Mouse (Mus musculus): Measurements from ENCODE around the gene Gm1527. TPM values are rescaled to one million over a fixed set of nuclear protein-coding genes. Genes with fewer than 3 reads are reported as not detected.
A peak's percentile ranks its signal among the peaks of the same experiment; 100 is the strongest.
"Not testable (repeated sequence)": the region's sequence is repeated elsewhere in the genome, so short reads cannot be mapped to it uniquely, and the experiment has no call there.

Gm1527 gene
- not detected in 2 replicates for polyA plus RNA-seq (2015; fragmentation: Nextera tagmentation; extraction: Ambion mirVana)

DNA sequence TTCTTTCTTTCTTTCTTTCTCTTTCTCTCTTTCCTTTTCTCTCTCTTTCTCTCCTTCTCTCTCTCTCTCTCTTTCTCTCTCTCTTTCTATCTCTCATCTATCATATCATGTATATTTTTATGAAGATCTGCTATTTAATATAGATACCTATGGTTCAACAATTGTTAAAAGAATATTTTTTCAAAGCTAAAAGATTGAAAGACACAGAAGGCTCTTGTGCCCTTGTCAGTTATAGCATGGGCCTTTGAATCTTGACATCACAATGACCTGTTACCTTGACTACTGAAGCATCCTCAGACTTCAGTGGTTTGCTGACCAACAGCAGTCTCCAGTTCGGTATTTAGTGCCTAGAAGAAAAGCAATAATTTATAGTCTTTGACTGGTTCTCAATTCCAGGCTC lies at the start of gene Gm1527:
Gm1527 (plus strand) TSS at position 301 of the 400 bp plus-strand sequence.
- 77% methylated on average over 1 of the region's 1 CpGs for WGBS
- H3K4me1 ChIP-seq: no peaks in the 10 kb centered on the region
- H3K27ac ChIP-seq: no peak within 1 kb of the TSS
- no peaks in the 10 kb centered on the region for H3K27me3 ChIP-seq (replicated peaks)
- no peak within 1 kb of the TSS for H3K4me3 ChIP-seq
- no peak within 1 kb of the TSS for H3K9ac ChIP-seq
- no peak within 1 kb of the TSS for H3K4me2 ChIP-seq
- H3K36me3 ChIP-seq (replicated peaks): no peaks in the 10 kb centered on the region
- no peak for ATAC-seq (replicated peaks)
- no peaks in the 10 kb centered on the region for H3K9me3 ChIP-seq

DNA sequence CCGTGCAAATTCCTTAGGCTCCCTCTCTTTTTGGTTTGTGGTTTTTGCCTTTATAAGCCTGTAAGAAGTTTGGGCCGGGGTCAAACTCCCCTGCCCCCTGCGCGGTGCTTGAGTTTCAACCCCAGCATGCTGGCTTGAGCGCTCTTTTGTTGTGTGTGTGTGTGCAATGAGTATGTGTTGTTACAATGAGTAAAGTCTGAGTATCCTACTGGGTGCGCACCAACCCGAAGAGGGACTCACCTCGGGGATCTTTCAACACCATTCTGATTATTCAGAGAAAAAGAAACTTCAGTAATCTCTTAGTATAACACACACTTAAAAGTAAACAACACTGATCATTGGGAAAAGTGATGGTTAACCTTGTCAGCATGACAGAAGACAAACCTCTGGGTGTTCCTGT lies 49.2 kb upstream of the Gm1527 start:
- Histone ChIP-seq H3K4me2 (no peak overlapping the region), H3K9me3 (no peaks in the 10 kb centered on the region), H3K36me3 (replicated peaks) (no peaks in the 10 kb centered on the region), H3K4me3 (no peak overlapping the region), H3K9ac (no peak overlapping the region), H3K27me3 (replicated peaks) (no peaks in the 10 kb centered on the region), H3K4me1 (no peaks in the 10 kb centered on the region), H3K27ac (no peak overlapping the region)
- 33% methylated on average over 8 of the region's 8 CpGs for WGBS
- ATAC-seq (replicated peaks): no peak

DNA sequence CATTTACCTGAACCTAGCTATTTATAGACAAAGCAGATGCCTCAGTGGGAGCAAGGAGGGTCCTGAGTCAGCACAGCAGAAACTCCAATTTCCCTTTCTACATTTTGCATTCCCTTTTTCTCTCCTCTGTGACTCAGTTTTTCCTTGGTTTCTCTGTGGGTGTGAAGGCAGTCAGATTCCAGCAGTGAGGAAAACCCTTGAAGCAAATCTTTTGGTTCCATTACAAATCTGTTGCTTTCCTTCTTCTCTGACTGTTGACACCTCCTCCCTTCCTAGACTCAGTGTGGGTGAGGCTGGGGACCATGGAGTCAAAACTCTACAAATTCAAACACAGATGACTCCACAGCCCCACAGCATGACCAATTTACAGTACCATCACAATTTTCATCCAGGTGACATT lies 45.3 kb upstream of the Gm1527 start:
- no peak overlapping the region for H3K4me3 ChIP-seq
- no peak overlapping the region for H3K27ac ChIP-seq
- H3K36me3 ChIP-seq (replicated peaks): no peaks in the 10 kb centered on the region
- H3K27me3 ChIP-seq (replicated peaks): no peaks in the 10 kb centered on the region
- no peak overlapping the region for H3K9ac ChIP-seq
- ATAC-seq (replicated peaks): no peak
- H3K4me2 ChIP-seq: no peak overlapping the region
- no peaks in the 10 kb centered on the region for H3K4me1 ChIP-seq
- no peaks in the 10 kb centered on the region for H3K9me3 ChIP-seq

DNA sequence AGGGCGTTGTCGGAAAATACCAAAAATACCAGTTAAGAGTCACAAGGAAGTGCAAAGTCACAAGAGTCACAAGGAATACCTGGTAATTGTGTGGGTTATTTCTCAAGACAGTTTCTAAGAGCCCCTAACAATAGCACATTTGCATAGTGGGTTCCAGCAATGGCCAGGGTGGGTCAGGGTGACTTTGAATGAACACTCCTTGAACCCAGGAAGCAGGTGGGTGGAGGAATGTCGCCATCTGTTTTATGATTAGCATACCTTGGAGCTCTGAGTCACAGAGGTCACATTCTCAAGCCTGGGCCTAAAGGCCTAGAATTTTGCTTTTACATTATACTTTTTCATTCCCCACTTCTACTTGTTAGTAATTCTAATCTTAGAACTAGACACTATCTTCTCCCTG lies 40.2 kb upstream of the Gm1527 start:
- ATAC-seq (replicated peaks); H3K36me3 ChIP-seq (replicated peaks); H3K27ac ChIP-seq; H3K9me3 ChIP-seq; H3K4me2 ChIP-seq; H3K4me3 ChIP-seq; H3K4me1 ChIP-seq; H3K27me3 ChIP-seq (replicated peaks); H3K9ac ChIP-seq: not testable (repeated sequence)
- 92% methylated on average over 3 of the region's 3 CpGs for WGBS

DNA sequence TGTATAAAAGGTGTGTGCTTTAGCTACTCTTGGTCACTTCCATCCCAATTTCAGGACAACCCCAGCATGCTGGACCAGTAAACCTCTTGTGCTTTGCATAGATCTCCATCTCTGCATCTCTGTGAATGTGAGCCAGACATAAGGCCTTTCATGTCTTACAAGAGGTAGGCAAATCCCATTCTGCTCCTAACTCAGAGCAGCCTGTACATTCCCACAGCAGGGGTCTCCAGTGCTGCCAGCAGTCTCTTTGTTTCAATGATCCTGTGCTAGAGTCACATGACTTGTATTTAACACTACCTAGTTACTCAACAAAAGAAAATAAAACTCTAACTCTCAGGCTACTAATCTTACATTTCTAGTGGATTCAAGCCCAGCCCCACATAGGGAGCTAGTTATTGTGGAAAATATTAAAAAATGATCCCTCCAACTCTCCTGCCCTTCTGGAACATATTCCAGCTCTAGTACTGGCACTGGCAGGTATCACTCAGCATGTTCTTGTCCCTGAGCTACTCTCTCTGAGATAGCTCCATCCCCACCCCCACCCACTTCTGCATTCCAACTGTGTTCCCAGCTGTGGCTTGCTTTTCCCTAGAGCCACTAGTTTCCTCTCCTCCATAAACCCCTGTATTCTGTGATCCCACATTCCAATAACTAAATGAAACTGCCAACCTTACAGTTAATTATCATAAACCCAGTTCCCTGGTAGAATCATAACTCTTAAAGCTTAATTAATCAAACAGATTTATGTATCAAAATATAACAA lies 32.6 kb upstream of the Gm1527 start:
- H3K4me2 ChIP-seq; H3K27ac ChIP-seq; H3K4me1 ChIP-seq; H3K36me3 ChIP-seq (replicated peaks); H3K27me3 ChIP-seq (replicated peaks); H3K4me3 ChIP-seq; H3K9ac ChIP-seq; H3K9me3 ChIP-seq; ATAC-seq (replicated peaks): not testable (repeated sequence)

DNA sequence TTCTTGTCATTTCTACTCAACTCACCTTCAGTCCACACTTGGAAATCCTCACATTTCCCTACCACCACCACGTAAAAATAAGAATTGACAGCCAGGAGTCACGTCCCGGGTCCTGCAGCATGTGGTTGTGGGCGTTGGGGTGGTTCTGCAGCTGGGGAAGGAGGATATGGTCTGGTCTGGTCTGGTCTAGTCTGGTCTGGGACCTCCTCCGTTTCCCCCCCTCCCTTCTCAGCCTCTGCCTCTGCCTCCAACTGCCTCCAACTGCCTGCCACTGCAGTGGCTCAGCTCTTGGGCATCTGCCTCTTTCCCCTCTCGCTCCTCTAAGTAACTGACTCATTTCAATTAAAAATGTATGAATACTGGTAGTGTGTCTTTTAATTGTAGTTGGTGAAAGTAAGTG lies 4.5 kb downstream of the Gm1527 start:
- ATAC-seq (replicated peaks); H3K4me2 ChIP-seq; H3K27ac ChIP-seq; H3K36me3 ChIP-seq (replicated peaks); H3K4me1 ChIP-seq; H3K4me3 ChIP-seq; H3K27me3 ChIP-seq (replicated peaks); H3K9ac ChIP-seq; H3K9me3 ChIP-seq: not testable (repeated sequence)
- 76% methylated on average over 6 of the region's 6 CpGs for WGBS

DNA sequence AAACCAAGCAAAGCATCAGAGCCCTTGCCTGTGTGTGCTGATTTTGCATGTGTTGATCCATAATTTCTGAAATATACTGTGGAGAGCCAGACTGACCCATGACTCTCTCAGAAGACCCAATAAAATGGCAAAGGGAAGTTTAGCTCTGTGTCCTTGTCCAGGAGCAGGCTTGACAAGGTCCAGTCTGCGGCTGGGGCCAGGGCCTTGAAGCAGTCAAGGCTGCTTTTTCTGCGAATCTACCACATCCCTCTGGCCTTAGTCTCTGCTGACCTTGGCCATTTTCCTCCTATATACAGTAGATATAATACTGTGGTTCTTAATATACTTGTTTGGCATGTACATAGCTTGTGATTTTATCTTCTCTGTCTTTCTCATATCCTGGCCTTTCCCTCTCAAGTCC lies 73.5 kb downstream of the Gm1527 start:
- H3K27ac ChIP-seq: no peak overlapping the region
- WGBS: 87% methylated on average over 2 of the region's 2 CpGs
- H3K36me3 ChIP-seq (replicated peaks): no peaks in the 10 kb centered on the region
- H3K4me1 ChIP-seq: no peaks in the 10 kb centered on the region
- no peak overlapping the region for H3K4me2 ChIP-seq
- no peaks in the 10 kb centered on the region for H3K27me3 ChIP-seq (replicated peaks)
- H3K4me3 ChIP-seq: no peak overlapping the region
- no peak for ATAC-seq (replicated peaks)
- H3K9ac ChIP-seq: no peak overlapping the region
- H3K9me3 ChIP-seq: no peaks in the 10 kb centered on the region

DNA sequence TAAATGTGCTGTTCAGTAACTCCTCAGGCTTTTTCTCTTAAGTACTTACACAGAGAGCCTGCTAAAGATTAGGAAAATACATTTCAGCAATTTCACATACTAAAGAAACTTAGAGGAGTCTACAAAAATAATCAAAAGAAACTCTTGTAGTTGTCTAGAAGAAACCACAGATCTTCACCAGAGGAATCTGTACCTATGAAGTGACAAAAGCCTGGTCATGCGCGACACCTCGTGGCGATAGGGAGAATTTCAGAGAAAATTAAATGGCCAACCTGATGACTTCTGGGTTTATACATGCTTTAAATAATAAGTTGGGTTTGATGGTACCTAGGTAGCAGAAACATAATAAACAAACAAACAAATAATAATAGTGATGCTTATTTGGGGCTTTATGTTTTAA lies 76.4 kb downstream of the Gm1527 start:
- 0% methylated on average over 4 of the region's 4 CpGs for WGBS
- Histone ChIP-seq H3K27me3 (replicated peaks) (no peaks in the 10 kb centered on the region), H3K27ac (no peak overlapping the region), H3K4me1 (no peaks in the 10 kb centered on the region), H3K4me2 (no peak overlapping the region), H3K36me3 (replicated peaks) (no peaks in the 10 kb centered on the region), H3K9ac (no peak overlapping the region), H3K4me3 (no peak overlapping the region), H3K9me3 (no peaks in the 10 kb centered on the region)
- 0 out of 2 replicates have a peak, but pooled peaks have one; percentile 45 for ATAC-seq (replicated peaks)

Other genes starting within 250 kb of the Gm1527 start
- gene Slc2a2, start 194.7 kb upstream of the Gm1527 start, polyA plus RNA-seq (2015; fragmentation: Nextera tagmentation; extraction: Ambion mirVana): 0.10 TPM in 1 of 2 replicates, not detected in the other
- 8.3 and 8.9 TPM in 2 replicates for gene Eif5a2, start 111.3 kb upstream of the Gm1527 start, polyA plus RNA-seq (2015; fragmentation: Nextera tagmentation; extraction: Ambion mirVana)
- 172 and 192 TPM in 2 replicates for gene Rpl22l1, start 87.2 kb upstream of the Gm1527 start, polyA plus RNA-seq (2015; fragmentation: Nextera tagmentation; extraction: Ambion mirVana)
- 7.9 TPM in 2 replicates for gene Egfem1, start 189.4 kb downstream of the Gm1527 start, polyA plus RNA-seq (2015; fragmentation: Nextera tagmentation; extraction: Ambion mirVana)

Measured in midbrain, embryonic 15.5 days (tissue).